Mouse (Mus musculus) urinary bladder, adult 18-20 months (tissue): ENCODE measurements around the gene Cd72.

ENCODE experiments used
- DNase-seq, 2 experiments: peaks; one replicate each; pipeline ENCODE4 v3.0.0; 2022; ENCODE audit warnings: low spot score in 2 of 2, mixed read lengths in 2 of 2

Gene Cd72

DNA sequence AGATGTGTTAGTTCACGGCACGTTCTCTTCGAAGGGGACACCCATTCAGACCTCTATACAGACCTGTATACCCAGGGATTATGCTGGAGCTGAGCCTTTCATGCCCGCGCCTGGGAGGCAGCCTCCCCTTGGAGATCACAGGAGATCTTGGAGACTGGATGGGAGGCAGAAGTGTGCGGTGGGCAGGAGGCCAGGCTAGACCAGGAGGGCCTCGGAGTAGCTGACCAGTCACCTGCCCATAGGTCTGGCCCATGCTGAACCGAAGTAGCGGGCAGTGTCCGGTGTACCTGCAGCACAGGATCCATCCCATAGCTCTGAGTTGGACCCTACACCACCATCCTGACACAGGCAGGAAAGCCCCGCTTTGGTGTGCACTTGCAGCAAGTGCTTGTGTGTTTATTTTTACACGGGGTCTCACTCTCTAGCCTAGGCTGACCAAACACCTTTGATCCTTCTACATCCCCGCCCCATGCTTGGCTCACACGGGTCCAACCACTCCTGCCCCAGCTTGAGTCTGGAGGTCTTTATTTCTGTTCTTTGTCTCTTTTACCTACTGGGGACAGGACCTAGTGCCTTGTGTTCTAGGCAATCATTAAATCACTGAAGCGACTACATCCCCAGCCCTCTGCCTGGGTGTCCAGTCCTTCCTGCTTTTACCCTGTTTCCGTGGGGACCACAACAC is 26.1 kb downstream of the Cd72 start:
- DNase-seq: no peak

DNA sequence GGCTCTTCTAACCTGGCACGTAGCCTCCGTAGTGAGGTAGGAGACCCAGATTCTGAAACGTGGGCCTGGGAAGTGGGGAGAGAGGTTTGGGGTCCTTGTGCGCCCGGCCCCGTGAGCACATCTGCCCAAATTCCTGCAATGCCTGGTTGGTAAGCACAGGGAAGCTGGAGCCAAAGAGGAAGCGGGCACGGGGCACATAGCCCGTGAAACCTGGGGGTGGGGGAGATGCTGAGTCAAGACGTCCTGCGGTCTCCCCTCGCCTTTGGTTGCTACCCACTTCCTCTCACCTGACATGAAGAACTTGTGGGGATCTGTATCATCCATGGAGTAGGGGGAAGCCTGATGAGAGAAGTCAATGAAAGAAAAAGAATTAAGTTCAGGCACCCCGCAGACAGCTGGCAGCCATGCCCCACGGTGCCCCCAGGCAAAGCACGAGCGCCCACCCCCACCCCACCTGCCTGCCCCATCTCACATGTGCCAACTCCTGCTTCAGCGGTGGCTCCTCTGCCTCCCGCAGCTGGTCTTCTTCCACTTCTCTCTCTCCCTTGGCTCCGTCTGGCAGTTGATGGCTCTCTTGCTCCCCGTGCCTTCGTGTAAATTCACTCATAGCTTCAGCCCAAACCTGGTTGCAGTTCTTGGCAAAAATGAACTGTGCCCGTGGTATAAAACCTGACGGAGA is 26.8 kb downstream of the Cd72 start:
- no peak for DNase-seq

- no peak for DNase-seq
Measured at GRCm38 (mm10) chr4:43426487-43426886, 27.9 kb downstream of the Cd72 start.

GRCm38 (mm10) chr4:43425648-43426380 is 28.6 kb downstream of the Cd72 start:
- DNase-seq: no peak

DNA sequence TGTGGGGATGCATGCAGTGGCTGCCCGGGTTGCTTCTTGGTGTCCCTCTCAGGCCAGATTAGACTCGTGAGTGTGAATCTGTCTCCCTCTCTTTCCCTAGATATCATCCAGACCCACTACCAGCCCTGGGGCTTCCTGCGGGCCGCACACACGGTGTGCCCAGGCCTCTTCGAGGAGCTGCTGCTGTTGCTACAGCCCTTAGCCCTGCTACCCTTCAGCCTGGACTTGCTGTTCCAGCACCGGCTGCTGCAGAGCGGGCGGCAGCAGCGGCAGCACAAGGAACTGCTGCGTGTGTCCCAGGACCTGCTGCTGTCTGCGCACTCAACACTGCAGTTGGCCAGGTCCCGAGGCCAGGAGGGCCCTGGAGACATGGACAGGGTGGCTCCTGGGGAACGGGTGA is 29.2 kb downstream of the Cd72 start:
- DNase-seq: no peak

GRCm38 (mm10) chr4:43424072-43424471 is 30.4 kb downstream of the Cd72 start:
- no peak for DNase-seq

DNA sequence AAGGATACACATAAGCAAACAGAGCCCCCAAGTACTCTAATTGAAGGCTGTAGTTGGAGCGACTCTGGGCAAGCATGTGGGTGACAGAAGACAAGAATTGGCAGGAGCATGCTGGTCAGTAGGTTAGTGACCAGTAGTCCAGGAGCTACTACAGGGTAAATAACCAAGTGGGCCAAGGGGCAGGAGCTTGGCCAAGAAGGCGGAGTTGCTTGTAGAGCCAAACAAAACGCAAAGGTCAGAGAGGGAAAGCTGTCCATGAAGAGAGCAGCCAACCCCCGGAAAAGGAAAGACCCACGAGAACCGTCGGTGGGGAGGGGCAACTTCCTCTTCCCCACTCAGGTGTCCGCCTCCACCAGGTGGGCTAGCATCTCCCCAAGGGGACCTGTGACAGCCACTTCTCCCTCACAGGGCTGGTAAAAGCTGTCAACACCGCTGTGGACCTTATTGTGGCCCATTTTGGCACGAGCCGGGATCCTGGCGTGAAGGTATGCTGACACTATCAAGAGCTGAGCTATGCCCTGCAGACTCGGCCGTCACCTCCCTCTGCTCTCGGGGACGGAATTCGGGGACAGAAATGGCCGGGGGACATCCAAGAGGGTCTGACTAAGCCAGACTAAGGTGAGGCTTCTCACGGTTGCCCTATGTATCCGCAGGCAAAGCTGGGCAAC is 31.0 kb downstream of the Cd72 start:
- no peak for DNase-seq

DNA sequence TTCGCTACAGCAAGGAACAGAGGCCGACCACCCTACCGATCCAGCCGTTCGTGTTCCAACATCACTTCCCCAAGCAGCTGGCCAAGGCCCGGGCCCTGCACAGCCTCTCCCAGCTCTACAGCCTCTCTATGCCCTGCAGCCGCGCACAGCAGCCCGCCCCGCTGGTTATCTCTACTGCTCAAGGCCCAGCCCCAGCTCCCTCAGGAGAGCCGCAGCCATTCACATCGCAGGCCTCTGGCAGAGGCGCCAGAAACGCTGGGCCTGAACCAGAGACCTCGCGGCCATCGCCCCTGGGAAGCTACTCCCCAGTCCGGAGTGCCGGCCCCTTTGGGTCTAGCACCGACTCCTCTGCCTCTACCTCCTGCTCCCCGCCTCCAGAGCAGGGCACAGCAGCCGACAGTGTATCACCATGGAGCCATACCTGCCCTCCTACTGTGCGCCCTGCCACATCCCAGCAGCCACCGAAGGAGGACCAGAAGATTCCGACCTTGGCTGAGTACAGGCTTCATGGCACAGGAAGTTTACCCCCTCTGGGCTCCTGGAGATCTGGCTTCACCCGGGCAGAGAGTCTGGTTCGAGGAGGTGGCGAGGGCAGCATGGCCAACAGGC is 32.7 kb downstream of the Cd72 start:
- no peak for DNase-seq

DNA sequence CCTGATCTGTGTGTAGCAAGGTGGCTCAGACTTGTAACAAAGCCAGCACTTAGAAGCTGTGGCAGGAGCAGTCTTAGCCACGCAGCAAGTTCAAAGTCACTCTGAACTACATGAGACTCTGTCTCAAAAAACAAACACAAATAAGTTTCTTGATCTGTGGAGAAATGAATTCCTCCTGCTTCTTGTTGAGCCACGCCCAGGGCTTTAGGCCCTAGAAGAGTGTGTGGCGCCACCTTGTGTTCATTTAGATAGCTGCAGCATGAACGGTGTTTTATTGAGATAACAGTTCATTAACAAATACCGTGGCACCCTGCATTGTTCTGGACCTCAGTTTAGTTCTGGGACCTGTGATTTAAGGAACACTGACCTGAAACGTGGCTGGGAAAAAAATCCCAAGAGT is 34.1 kb downstream of the Cd72 start:
- DNase-seq: peak; percentile 59 to 62

DNA sequence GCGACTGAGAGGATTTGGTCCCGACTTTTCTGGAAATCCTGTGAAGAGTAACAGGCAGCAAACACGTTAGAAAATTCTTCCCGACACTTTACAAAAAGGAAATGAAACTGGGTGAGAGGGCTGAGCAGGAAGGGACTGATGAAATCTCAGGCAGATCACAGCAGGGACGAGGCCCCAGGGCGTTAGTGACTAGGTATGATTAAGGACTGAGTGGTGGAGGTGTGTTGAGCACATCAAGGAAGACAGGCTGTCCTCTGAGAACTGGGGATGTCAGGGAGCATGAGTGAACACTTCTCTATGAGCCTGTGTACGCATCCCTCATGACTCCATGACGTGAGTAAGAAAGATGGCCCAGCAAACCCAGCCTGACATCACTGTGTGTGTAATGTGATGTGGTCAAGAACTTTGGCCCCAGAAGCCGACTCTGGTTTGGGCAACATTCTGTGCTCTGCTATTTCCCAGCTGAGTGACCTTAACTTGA is 34.6 kb downstream of the Cd72 start:
- no peak for DNase-seq

GRCm38 (mm10) chr4:43418973-43419656 is 35.3 kb downstream of the Cd72 start:
- no peak for DNase-seq

GRCm38 (mm10) chr4:43418450-43418849 is 36.0 kb downstream of the Cd72 start:
- no peak for DNase-seq

GRCm38 (mm10) chr4:43417269-43418062 is 37.0 kb downstream of the Cd72 start:
- no peak for DNase-seq

- no peak for DNase-seq
Measured at GRCm38 (mm10) chr4:43416071-43416490, 38.3 kb downstream of the Cd72 start.

- no peak for DNase-seq
Measured at GRCm38 (mm10) chr4:43415221-43416070, 39.0 kb downstream of the Cd72 start.

- DNase-seq: no peak
Measured at GRCm38 (mm10) chr4:43414761-43415160, 39.7 kb downstream of the Cd72 start.

DNA sequence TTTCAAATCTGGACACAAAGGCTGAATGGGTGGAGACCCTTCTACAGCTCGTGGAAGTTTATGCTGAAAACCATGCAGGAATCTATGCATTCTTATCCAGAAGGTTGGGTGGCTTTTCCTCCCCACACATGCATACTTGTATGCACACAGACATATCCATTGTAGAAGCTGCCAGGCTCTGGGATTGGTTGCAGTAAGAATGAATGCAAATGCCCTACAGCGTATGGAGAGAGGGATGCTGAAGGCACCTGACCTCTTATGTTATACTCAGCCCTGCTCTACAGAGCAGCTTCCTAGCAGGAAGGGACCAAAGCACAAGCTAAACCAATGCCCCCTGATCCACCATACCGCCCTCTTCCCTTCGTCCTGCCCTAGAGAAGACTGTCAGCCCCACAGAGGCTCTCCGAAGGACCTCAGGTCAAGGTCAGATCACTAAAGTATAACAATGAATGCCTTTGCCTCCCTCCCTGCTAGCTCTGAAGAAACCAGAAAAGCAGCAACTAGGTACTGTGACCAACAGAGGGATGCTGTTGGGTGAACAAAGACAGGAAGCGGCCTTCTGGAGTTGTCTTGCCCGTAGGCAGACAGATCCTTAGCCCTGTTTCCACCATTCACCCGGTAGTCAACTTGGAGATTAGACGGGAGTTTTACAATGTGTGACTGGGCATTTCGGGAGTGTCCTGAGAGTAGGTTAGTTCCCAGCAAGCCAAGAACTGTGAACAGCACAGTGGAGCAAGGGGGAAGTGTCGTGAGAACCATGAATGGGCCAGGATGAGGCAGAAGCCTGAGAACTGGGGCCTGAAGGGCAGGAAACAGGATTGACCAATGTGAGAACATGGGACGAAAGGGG is 47.1 kb downstream of the Cd72 start:
- DNase-seq: no peak
